Mouse (Mus musculus): ENCODE data around the gene Carmil1. TPM values are rescaled to one million over a fixed set of nuclear protein-coding genes. Genes with fewer than 3 reads are reported as not detected.

The Carmil1 gene
- 5.9 and 6.5 TPM in 2 replicates for polyA plus RNA-seq (2015; fragmentation: Nextera tagmentation; extraction: Ambion mirVana)

DNA sequence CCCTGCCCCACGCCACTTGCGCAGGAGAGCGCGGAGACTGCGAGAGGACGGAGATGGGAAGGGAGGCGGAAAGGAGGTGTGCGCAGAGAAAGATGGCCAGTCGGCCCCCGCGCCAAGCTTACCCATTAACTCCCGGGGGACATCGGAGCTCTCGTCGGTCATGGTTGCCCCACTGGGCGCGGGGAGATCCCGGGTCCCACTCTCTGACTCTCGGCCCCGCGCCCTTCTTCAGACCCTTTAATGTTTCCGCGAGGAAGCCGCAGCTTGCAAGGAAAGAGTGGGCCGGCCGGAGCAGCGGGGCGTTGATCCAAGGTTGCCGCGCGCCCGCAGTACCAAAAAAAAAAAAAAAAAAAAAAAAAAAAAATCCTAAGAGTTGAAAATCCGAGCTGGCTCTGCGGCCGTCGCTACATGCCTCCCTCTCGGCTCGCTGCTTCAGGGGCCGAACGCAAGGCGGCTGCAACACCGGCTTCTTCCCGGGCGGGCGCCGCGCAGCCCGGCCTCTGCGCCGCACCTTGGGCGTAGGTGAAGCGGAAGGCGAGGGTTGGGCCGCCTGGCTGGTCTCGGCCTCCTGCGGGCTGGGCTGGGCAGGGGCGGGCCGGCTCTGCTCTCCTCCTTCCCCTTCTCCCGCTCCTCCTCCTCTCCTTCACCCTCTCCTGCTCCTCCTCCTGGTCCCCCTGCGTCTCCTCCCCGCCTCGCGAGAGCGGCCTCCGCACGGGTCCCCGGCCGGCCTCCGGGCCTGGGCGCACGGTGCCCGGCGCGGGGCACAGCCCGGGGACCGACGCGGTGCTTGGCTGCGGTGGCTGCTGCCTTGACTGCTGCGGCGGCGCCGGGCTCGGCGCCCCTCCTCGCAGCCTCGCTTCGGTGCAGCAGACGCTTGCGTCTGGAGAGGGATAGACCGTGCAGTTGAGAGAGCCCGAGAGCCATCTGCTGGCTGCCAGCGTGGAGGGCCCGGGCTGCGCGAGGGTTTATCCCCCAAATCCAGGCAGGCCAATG is at the start of gene Carmil1:
Gene Carmil1 (minus strand): TSS at position 357 of the 993 bp plus-strand sequence.
- peak within 1 kb of the TSS; percentile 60 for H3K4me3 ChIP-seq (ENCODE audit: low read depth, low read length)
- DNase-seq: peak; percentile 76
- WGBS (ENCODE audit: insufficient replicate concordance): under 1% methylated on average over 75 of the region's 96 CpGs
- peak within 1 kb of the TSS; percentile 60 for H3K27ac ChIP-seq (ENCODE audit: low read depth)
- H3K27me3 ChIP-seq (ENCODE audit: insufficient read depth, low read length): peaks cover 18% of the 10 kb centered on the region
- peak within 1 kb of the TSS; percentile 66 for H3K9ac ChIP-seq (replicated peaks)
- TF ChIP-seq EP300 (IDR thresholded peaks at IDR 0.05; ENCODE audit: low read depth) (no peak), CTCF (IDR thresholded peaks at IDR 0.05; ENCODE audit: low read depth) (peak; percentile 78)
- no peaks in the 10 kb centered on the region for H3K9me3 ChIP-seq (ENCODE audit: low read length)
- peak within 1 kb of the TSS; percentile 84 for H3K4me2 ChIP-seq (ENCODE audit: low read depth, low read length)
- ATAC-seq: peak; percentile 98
- H3K36me3 ChIP-seq (replicated peaks; ENCODE audit: insufficient read depth, low read length): no peaks in the 10 kb centered on the region
- peaks cover 3% of the 10 kb centered on the region; the same call in 1 of the 2 replicates for H3K4me1 ChIP-seq (ENCODE audit: insufficient read depth)

DNA sequence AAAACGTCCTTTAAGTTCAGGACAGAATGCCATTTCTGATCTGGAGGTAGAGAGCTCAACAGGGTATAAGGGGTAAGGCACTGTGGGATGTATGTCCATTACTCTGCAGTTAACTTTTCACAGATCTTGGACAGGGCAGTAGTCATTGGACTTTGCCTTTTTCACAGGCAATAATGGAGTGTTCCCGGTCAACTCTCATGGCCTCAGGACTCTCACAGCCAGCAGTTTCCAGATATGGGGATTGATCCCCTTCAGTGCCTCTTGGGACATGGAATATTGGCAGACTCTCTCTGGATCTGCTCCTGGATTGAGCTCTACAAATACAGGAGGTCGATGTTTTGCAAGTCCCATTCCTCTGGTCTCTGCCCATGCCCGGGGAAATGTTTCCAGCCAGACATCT is 49.5 kb upstream of the Carmil1 start:
- Histone ChIP-seq H3K4me1 (ENCODE audit: insufficient read depth) (peaks cover 41% of the 10 kb centered on the region), H3K4me3 (ENCODE audit: low read depth, low read length) (no peak overlapping the region), H3K27me3 (ENCODE audit: insufficient read depth, low read length) (no peaks in the 10 kb centered on the region), H3K27ac (ENCODE audit: low read depth) (peak overlapping the region; percentile 75), H3K9ac (replicated peaks) (no peak overlapping the region), H3K4me2 (ENCODE audit: low read depth, low read length) (no peak overlapping the region), H3K36me3 (replicated peaks; ENCODE audit: insufficient read depth, low read length) (no peaks in the 10 kb centered on the region), H3K9me3 (ENCODE audit: low read length) (no peaks in the 10 kb centered on the region)
- TF ChIP-seq CTCF (IDR thresholded peaks at IDR 0.05; ENCODE audit: low read depth) (no peak), EP300 (IDR thresholded peaks at IDR 0.05; ENCODE audit: low read depth) (peak; percentile 22; the same call in 1 of the 2 replicates)
- 54% methylated on average over 4 of the region's 4 CpGs for WGBS (ENCODE audit: insufficient replicate concordance)
- peak; percentile 87 for ATAC-seq
- peak; percentile 33 for DNase-seq

DNA sequence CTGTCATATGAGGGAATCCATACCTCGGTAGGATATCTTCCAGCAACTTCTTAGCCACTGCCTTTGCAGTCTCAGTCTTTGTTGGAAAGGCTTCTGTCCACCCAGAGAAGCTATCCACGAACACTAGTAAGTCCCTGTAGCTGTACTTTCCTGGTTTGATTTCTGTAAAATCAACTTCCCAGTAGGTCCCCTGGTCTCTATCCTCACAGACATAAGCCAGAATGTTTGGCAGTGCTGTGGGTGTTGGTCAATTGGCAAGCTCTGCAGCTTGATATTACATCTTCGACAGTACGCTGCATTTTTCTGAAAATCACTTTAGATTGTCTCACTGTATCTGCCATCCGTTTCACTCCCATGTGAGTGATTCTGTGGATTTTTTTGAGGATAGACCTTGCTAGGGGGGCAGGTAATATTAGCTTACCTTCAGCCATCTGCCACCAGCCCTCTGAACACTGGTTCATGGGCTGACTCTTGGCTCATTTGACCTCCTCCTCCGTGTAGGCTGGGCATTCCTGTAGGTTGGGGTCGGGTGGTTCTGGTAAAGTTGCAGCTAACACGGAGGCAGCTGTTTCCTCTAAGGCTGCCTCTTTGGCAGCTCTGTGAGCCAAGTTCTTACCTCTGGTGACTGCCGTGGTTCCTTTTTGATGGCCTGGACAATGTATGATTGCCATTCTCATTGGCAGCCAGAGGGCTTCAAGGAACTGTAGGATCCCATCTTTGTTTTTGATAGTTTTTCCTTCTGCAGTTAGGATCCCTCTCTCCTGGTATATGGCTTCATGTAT is 47.6 kb upstream of the Carmil1 start:
- H3K27me3 ChIP-seq (ENCODE audit: insufficient read depth, low read length): no peaks in the 10 kb centered on the region
- peak overlapping the region; percentile 34; the same call in 1 of the 2 replicates for H3K4me2 ChIP-seq (ENCODE audit: low read depth, low read length)
- H3K4me1 ChIP-seq (ENCODE audit: insufficient read depth): peaks cover 41% of the 10 kb centered on the region
- TF ChIP-seq EP300 (IDR thresholded peaks at IDR 0.05; ENCODE audit: low read depth): no peak
- TF ChIP-seq CTCF (IDR thresholded peaks at IDR 0.05; ENCODE audit: low read depth): no peak
- H3K9ac ChIP-seq (replicated peaks): no peak overlapping the region
- ATAC-seq (no peak), DNase-seq (no peak)
- no peak overlapping the region for H3K4me3 ChIP-seq (ENCODE audit: low read depth, low read length)
- 64% methylated on average over 9 of the region's 9 CpGs for WGBS (ENCODE audit: insufficient replicate concordance)
- no peaks in the 10 kb centered on the region for H3K36me3 ChIP-seq (replicated peaks; ENCODE audit: insufficient read depth, low read length)
- no peaks in the 10 kb centered on the region for H3K9me3 ChIP-seq (ENCODE audit: low read length)
- peak overlapping the region; percentile 49 for H3K27ac ChIP-seq (ENCODE audit: low read depth)

DNA sequence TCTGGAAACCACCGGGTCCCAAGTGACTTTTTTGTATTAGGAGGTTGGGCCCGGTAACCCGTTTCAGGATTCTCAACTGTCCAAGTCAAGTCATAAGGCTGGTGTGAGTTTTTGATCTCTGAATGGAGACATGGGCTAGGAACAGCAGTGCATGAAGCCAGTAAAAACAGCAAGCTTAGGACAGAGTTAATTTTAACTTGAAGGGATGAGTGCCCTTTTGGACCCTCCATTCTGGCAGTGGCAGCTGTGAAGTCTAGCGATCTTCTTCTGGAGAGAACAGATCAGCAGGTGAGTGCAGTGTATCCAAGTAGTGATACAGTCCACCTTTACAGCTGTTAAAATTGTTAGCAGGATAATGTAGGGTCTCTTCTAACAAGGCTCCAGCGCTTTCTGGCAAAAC is 46.6 kb upstream of the Carmil1 start, which contains the start of gene Cmah:
Gene Cmah (plus strand): TSS at position 204 of the 400 bp plus-strand sequence.
- H3K9ac ChIP-seq (replicated peaks): 0 out of 2 replicates have a peak within 1 kb of the TSS, but pooled peaks have one; percentile 11
- TF ChIP-seq EP300 (IDR thresholded peaks at IDR 0.05; ENCODE audit: low read depth): no peak
- no peak for TF ChIP-seq CTCF (IDR thresholded peaks at IDR 0.05; ENCODE audit: low read depth)
- H3K4me3 ChIP-seq (ENCODE audit: low read depth, low read length): no peak within 1 kb of the TSS
- H3K36me3 ChIP-seq (replicated peaks; ENCODE audit: insufficient read depth, low read length): no peaks in the 10 kb centered on the region
- 66% methylated on average over 5 of the region's 5 CpGs for WGBS (ENCODE audit: insufficient replicate concordance)
- H3K9me3 ChIP-seq (ENCODE audit: low read length): no peaks in the 10 kb centered on the region
- H3K4me1 ChIP-seq (ENCODE audit: insufficient read depth): peaks cover 38% of the 10 kb centered on the region
- no peaks in the 10 kb centered on the region for H3K27me3 ChIP-seq (ENCODE audit: insufficient read depth, low read length)
- peak within 1 kb of the TSS; percentile 34 for H3K4me2 ChIP-seq (ENCODE audit: low read depth, low read length)
- ATAC-seq (no peak), DNase-seq (no peak)
- H3K27ac ChIP-seq (ENCODE audit: low read depth): peak within 1 kb of the TSS; percentile 49

DNA sequence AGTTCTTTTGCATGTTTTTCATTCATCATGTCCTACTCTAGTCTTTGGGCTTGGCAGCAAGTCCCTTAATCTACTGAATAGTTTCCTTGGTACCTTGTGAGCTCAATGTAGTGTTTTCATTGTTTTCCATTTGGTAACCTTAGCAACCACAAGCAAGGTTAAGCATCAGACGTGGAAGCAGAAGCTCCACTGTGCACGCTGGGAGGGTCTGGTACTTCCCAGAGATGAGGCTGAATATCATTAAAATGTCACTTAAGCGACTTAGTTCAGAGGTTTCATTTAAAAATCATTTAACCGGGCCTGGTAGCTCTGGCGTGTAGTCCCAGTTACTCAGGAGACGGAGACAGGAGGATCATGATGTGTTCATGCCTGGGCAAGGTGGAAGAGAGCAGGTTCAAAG is 40.7 kb upstream of the Carmil1 start:
- Histone ChIP-seq H3K9me3 (ENCODE audit: low read length) (no peaks in the 10 kb centered on the region), H3K4me3 (ENCODE audit: low read depth, low read length) (no peak overlapping the region), H3K27me3 (ENCODE audit: insufficient read depth, low read length) (no peaks in the 10 kb centered on the region), H3K9ac (replicated peaks) (no peak overlapping the region), H3K36me3 (replicated peaks; ENCODE audit: insufficient read depth, low read length) (no peaks in the 10 kb centered on the region), H3K27ac (ENCODE audit: low read depth) (no peak overlapping the region), H3K4me2 (ENCODE audit: low read depth, low read length) (no peak overlapping the region), H3K4me1 (ENCODE audit: insufficient read depth) (peaks cover under 1% of the 10 kb centered on the region)
- no peak for ATAC-seq
- WGBS (ENCODE audit: insufficient replicate concordance): 68% methylated on average over 6 of the region's 6 CpGs
- TF ChIP-seq CTCF (IDR thresholded peaks at IDR 0.05; ENCODE audit: low read depth): no peak
- TF ChIP-seq EP300 (IDR thresholded peaks at IDR 0.05; ENCODE audit: low read depth): no peak
- no peak for DNase-seq

Data from liver, postnatal 0 days (tissue).